Mouse (Mus musculus) telencephalon, adult 2 months (tissue): ENCODE measurements around the gene Gm20924.
"Not testable (repeated sequence)": the region's sequence is repeated elsewhere in the genome, so short reads cannot be mapped to it uniquely, and the experiment has no call there.

Experiments used
- DNase-seq: peaks from one replicate; pipeline ENCODE4 v3.0.0-alpha.2; 2011; ENCODE audit warnings: low read depth, low spot score

Gm20924 gene

DNA sequence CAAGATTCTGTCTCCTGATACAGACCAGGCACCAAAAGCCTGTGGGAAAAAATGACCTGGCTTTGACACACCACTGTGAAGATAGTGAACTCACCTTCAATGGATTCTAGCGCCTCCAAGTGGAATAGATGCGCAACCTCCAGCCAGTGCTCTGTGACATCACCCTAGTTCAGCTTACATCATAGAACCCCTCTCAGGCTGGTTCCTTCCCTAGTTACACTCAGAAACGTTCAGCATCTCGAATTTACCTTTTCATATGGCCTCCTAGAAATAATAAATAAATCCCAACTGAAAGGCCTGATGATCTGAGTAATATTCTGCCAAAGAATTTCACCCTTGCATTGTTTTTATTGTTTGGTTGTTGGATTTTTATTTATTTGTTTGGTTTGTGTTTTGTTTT lies at the start of gene Gm20924:
Gm20924 (minus strand) TSS at position 101 of the 400 bp plus-strand sequence.
- not testable (repeated sequence) for DNase-seq
